Mouse (Mus musculus) embryonic fibroblast, embryonic 13.5 days (primary cell): ENCODE measurements around the gene Phykpl. TPM values are rescaled to one million over a fixed set of nuclear protein-coding genes. Genes with fewer than 3 reads are reported as not detected.
A peak's percentile ranks its signal among the peaks of the same experiment; 100 is the strongest.

Experiments used
- H3K27ac ChIP-seq: 2 replicates; pipeline ENCODE4 v1.5.1; 2012; ENCODE audit warnings: low read length, control low read depth, inconsistent platforms; ENCODE audit not compliant: insufficient read depth
- H3K4me1 ChIP-seq: 2 replicates; pipeline ENCODE4 v1.6.1; 2011; ENCODE audit warnings: low read length; ENCODE audit not compliant: control insufficient read depth, insufficient read depth
- H3K4me3 ChIP-seq: 2 replicates; pipeline ENCODE4 v1.5.1; 2011; ENCODE audit warnings: mild to moderate bottlenecking, control low read depth, low read length; ENCODE audit not compliant: insufficient read depth
- CTCF ChIP-seq: IDR thresholded peaks from 2 replicates; pipeline ENCODE4 v1.5.1; 2011; ENCODE audit warnings: mild to moderate bottlenecking, control low read depth, low read length, moderate library complexity, borderline replicate concordance; ENCODE audit not compliant: insufficient read depth
- POLR2A ChIP-seq: IDR thresholded peaks from 2 replicates; pipeline ENCODE4 v1.6.1; 2011; ENCODE audit warnings: low read depth, mild to moderate bottlenecking, control low read depth, low read length, moderate library complexity
- polyA plus RNA-seq: library from polyadenylated mRNA; stranded (reverse); fragments of >200 nt; gene quantifications from 2 replicates; pipeline ENCODE4 v1.2.4, GENCODE M21; 2011; ENCODE audit warnings: low read depth; ENCODE audit not compliant: missing spikeins, insufficient read length

The Phykpl gene
- 12.0 and 14.2 TPM in 2 replicates for polyA plus RNA-seq

GRCm38 (mm10) chr11:51584431-51585248, at the start of gene Phykpl:
Gene Phykpl, plus strand, starts transcription at chr11:51584757.
- no peak for TF ChIP-seq CTCF
- peak; percentile 92 for TF ChIP-seq POLR2A
- Histone ChIP-seq H3K4me3 (peak within 1 kb of the TSS; percentile 71), H3K27ac (peak within 1 kb of the TSS; percentile 44), H3K4me1 (no peaks in the 10 kb centered on the region)

- TF ChIP-seq POLR2A (no peak), CTCF (no peak)
- Histone ChIP-seq H3K4me3 (no peak overlapping the region), H3K4me1 (no peaks in the 10 kb centered on the region), H3K27ac (no peak overlapping the region)
Measured at GRCm38 (mm10) chr11:51538388-51538787, 46.2 kb upstream of the Phykpl start.

- H3K4me1 ChIP-seq = no peaks in the 10 kb centered on the region
- TF ChIP-seq POLR2A (no peak), CTCF (no peak)
- H3K27ac ChIP-seq = no peak overlapping the region
- H3K4me3 ChIP-seq = no peak overlapping the region
Measured at GRCm38 (mm10) chr11:51538919-51539758, 45.4 kb upstream of the Phykpl start.

DNA sequence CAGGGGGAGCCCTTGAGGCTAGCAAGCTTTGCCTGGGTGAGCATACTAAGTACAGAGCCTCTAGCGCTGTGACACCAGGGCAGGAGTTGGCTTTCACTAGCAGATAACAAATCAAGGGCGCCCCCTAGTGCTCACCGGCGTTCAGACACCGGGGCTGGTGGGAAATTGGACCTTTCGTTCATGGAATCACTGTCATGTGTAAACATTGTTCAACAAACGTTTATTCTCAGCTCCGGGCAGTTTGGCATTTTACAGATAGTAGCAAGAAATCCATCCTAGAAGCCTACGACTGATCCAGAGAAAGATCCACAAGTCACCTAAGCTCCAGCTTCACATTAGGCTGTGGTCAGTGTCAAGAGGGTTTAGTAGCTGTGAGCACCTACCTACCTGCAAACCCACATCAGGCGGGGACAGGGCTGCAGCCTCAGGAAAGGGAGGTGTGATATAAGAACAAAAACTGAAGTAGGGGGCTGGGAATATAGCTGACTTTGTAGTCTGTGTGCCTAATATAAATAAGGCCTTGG, 44.7 kb upstream of the Phykpl start:
- Histone ChIP-seq H3K4me3 (no peak overlapping the region), H3K4me1 (no peaks in the 10 kb centered on the region), H3K27ac (no peak overlapping the region)
- TF ChIP-seq POLR2A = no peak
- TF ChIP-seq CTCF = peak; percentile 80; the same call in 1 of the 2 replicates

DNA sequence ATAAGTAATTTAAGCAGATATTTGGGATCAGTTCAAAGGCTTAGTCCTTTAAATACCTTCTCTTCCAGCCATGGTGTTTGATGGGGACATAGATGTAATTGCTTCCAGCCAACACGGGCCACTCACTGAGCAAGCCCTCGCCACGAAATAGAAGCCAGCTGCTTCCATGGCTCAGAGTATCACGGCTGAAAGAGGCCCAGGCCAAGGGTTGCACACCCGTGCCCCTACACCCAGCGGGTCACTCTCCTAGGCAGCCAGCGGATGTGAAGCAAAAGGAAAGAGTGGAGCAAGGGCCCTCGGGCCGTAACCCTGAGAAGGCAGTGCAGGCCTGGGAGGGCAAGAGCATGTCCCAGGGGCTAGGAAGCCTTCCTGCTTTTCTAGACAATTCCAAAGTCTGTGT, 42.1 kb upstream of the Phykpl start:
- H3K4me1 ChIP-seq = no peaks in the 10 kb centered on the region
- no peak overlapping the region for H3K4me3 ChIP-seq
- H3K27ac ChIP-seq = no peak overlapping the region
- TF ChIP-seq CTCF = no peak
- no peak for TF ChIP-seq POLR2A

DNA sequence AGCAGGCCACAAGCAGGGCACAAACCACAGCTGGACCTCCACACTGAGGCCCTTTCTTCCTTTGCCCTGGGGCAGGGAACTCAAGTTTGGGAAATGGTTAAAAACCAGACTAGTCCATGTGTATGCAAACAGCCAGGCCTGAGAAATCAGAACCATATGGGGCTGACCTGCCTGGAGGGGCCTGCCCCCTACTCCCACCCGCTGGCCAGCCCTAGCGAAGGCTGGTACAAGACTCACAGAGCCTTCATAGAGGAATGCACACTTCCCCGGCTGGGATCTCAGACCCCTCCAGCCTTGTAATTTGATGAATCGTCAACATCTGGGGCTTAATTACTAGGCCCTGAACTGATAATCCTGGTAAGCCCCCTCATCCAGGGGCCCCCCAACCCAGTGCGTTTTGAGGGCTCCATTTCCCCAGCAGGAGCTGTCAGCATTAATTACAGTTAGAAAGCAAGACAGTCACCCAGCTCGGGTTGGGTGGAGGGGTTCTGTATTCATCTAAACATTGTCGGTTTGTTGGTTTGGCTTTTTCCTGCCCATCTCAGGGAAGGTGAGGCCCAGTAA, 41.0 kb upstream of the Phykpl start:
- Histone ChIP-seq H3K4me3 (no peak overlapping the region), H3K27ac (no peak overlapping the region), H3K4me1 (no peaks in the 10 kb centered on the region)
- TF ChIP-seq POLR2A = no peak
- no peak for TF ChIP-seq CTCF

DNA sequence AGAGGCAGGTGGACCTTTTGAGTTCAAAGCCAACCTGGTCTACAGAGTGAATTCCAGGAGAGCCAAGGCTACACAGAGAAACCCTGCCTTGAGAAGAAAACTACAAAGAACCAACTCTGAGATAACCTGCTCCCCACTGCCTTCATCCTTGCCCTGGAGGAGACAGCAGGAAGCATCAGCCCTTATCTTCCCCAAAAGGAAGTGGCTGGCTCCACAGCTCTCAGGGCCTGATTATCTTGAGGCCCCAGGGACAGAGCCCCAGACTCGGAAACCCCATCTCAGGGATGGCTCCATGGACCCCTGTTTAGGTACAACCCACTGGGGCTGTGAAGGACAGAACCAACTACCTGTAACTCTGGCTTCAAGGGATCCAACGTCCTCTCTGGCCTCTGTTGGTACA, 40.1 kb upstream of the Phykpl start:
- no peak overlapping the region for H3K27ac ChIP-seq
- H3K4me1 ChIP-seq = no peaks in the 10 kb centered on the region
- no peak overlapping the region for H3K4me3 ChIP-seq
- TF ChIP-seq CTCF (no peak), POLR2A (no peak)

- TF ChIP-seq CTCF (no peak), POLR2A (no peak)
- no peak overlapping the region for H3K4me3 ChIP-seq
- no peaks in the 10 kb centered on the region for H3K4me1 ChIP-seq
- H3K27ac ChIP-seq = no peak overlapping the region
Measured at GRCm38 (mm10) chr11:51545811-51546210, 38.7 kb upstream of the Phykpl start.

- TF ChIP-seq POLR2A (no peak), CTCF (no peak)
- H3K4me1 ChIP-seq = peaks cover 3% of the 10 kb centered on the region; the same call in 1 of the 2 replicates
- H3K27ac ChIP-seq = no peak overlapping the region
- no peak overlapping the region for H3K4me3 ChIP-seq
Measured at GRCm38 (mm10) chr11:51551253-51551652, 33.3 kb upstream of the Phykpl start.
